12 mouse cellular contexts compared by ENCODE assay signal in the genomic region with DNA sequence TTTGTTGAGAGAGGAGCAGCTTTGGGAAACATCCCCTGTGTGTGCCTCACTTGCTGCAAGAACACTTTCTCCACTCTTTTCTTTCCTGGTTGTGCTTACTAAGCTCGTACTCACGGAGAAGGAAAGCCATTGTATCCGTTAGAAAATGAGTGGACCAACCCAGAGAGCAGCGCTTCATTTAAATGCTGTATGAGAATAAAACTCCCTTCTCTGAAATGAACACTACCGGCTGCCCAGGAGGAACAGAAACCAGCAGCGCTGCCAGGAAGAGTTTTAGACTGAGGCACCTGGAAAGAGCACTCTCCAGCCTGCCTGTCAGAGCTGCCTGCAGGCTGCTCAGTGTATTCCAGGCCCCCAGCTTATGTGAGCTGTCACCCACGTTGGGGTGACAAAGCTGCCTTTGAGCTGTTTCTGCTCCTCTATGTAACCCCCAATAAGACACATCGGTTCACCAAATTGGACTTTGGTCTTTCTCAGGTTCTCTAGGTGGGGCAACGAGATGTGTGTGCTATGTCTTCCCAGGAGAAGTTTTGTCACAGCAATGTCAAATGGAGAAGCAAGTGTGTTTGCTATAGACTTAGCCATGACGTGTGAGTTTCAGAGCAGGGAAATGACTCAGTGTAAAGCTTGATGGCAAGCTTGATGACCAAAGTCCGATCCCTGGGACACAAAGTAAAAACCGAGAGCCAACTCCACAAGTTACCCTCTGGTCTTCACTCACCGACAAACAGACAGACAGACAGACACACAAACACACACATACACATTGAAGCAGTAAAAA. TPM values are rescaled to one million over a fixed set of nuclear protein-coding genes. Genes with fewer than 3 reads are reported as not detected.
A peak's percentile ranks its signal among the peaks of the same experiment; 100 is the strongest.
DNase-seq lines count a peak whose midpoint lies in the region; ATAC-seq and TF ChIP-seq lines count a peak whose summit lies in the region.
"Had no signal": no experiment of that assay in that cellular context is flagged by ENCODE, and none has a peak within 500 bp of the region (broad histone marks: within the 10 kb centered on the region; RNA-seq: fewer than 3 reads in every experiment).

No protein-coding gene starts in this region.

- TF ChIP-seq POLR2A in limb, embryonic 14.5 days (IDR thresholded peaks at IDR 0.05; ENCODE audit: borderline replicate concordance, extremely low read depth, insufficient read depth, insufficient read length) = no peak

- H3K9me3 ChIP-seq in midbrain, embryonic 14.5 days (ENCODE audit: control insufficient read depth, low read length) = no peaks in the 10 kb centered on the region
- H3K9me3 ChIP-seq in midbrain, embryonic 10.5 days (replicated peaks) = no peaks in the 10 kb centered on the region
- no peaks in the 10 kb centered on the region for H3K9me3 ChIP-seq in limb, embryonic 14.5 days (ENCODE audit: control insufficient read depth, low read length)
- no peaks in the 10 kb centered on the region for H3K9me3 ChIP-seq in stomach, embryonic 15.5 days

- H3K9ac ChIP-seq in midbrain, embryonic 14.5 days (replicated peaks; ENCODE audit: low read length) = no peak overlapping the region
- H3K9ac ChIP-seq in limb, embryonic 14.5 days (ENCODE audit: low read depth, low read length, severe bottlenecking) = no peak overlapping the region
- no peak overlapping the region for H3K9ac ChIP-seq in stomach, embryonic 15.5 days

- peak; percentile 84 for DNase-seq in heart, adult 11 months
- no peak for DNase-seq in heart, postnatal 4 days
- peak; percentile 15 for DNase-seq in midbrain, embryonic 14.5 days
- DNase-seq in midbrain, embryonic 10.5 days (ENCODE audit: low spot score) = no peak
- no peak for DNase-seq in limb, embryonic 14.5 days (ENCODE audit: low spot score)
- no peak for DNase-seq in adrenal gland, postnatal 14 days
- DNase-seq: adrenal gland, adult 2 months; cerebellum, adult 2 months; kidney, adult 18-20 months; lung, postnatal 4 days had no signal

- ATAC-seq in midbrain, embryonic 14.5 days (ENCODE audit: low FRiP score, low TSS enrichment) = no peak
- no peak for ATAC-seq in limb, embryonic 14.5 days (ENCODE audit: low FRiP score, low read depth)
- ATAC-seq in stomach, embryonic 15.5 days (ENCODE audit: insufficient read depth, low FRiP score, low read depth) = peak; percentile 31; the same call in 1 of the 2 replicates
- no peak for ATAC-seq in erythroblast, adult 5-6 weeks (replicated peaks; ENCODE audit: low FRiP score, poor library complexity, severe bottlenecking)

- WGBS in midbrain, embryonic 14.5 days = 49% methylated on average over 13 of the region's 13 CpGs
- WGBS in midbrain, embryonic 10.5 days = 51% methylated on average over 13 of the region's 13 CpGs
- WGBS in limb, embryonic 14.5 days = 56% methylated on average over 13 of the region's 13 CpGs
- WGBS in stomach, embryonic 15.5 days = 55% methylated on average over 13 of the region's 13 CpGs

- no peak overlapping the region for H3K4me3 ChIP-seq in midbrain, embryonic 14.5 days (replicated peaks; ENCODE audit: low read depth, low read length)
- no peak overlapping the region for H3K4me3 ChIP-seq in midbrain, embryonic 10.5 days
- H3K4me3 ChIP-seq in limb, embryonic 14.5 days (replicated peaks; ENCODE audit: low read length) = no peak overlapping the region
- H3K4me3 ChIP-seq in stomach, embryonic 15.5 days (replicated peaks) = no peak overlapping the region

- H3K27me3 ChIP-seq in midbrain, embryonic 14.5 days (ENCODE audit: control insufficient read depth, insufficient read depth, low read length) = no peaks in the 10 kb centered on the region
- H3K27me3 ChIP-seq in midbrain, embryonic 10.5 days (ENCODE audit: low read depth, poor library complexity, severe bottlenecking) = 0 out of 2 replicates have a peak, but pooled peaks cover 11% of the 10 kb centered on the region
- no peaks in the 10 kb centered on the region for H3K27me3 ChIP-seq in limb, embryonic 14.5 days (ENCODE audit: control insufficient read depth, insufficient read depth, low read length)
- H3K27me3 ChIP-seq in stomach, embryonic 15.5 days (replicated peaks) = no peaks in the 10 kb centered on the region

- H3K36me3 ChIP-seq in midbrain, embryonic 14.5 days (ENCODE audit: control insufficient read depth, insufficient read depth, low read length) = no peaks in the 10 kb centered on the region
- H3K36me3 ChIP-seq in midbrain, embryonic 10.5 days = no peaks in the 10 kb centered on the region
- H3K36me3 ChIP-seq in limb, embryonic 14.5 days (ENCODE audit: control insufficient read depth, insufficient read depth, low read length) = no peaks in the 10 kb centered on the region
- no peaks in the 10 kb centered on the region for H3K36me3 ChIP-seq in stomach, embryonic 15.5 days

- H3K4me1 ChIP-seq in midbrain, embryonic 14.5 days (ENCODE audit: control insufficient read depth, insufficient read depth, low read length) = no peaks in the 10 kb centered on the region
- peaks cover 11% of the 10 kb centered on the region for H3K4me1 ChIP-seq in midbrain, embryonic 10.5 days
- peaks cover 10% of the 10 kb centered on the region for H3K4me1 ChIP-seq in limb, embryonic 14.5 days (ENCODE audit: control insufficient read depth, insufficient read depth, low read length)
- H3K4me1 ChIP-seq in stomach, embryonic 15.5 days = peaks cover 3% of the 10 kb centered on the region

- H3K27ac ChIP-seq in midbrain, embryonic 14.5 days (replicated peaks; ENCODE audit: low read depth, low read length) = no peak overlapping the region
- H3K27ac ChIP-seq in midbrain, embryonic 10.5 days (replicated peaks) = no peak overlapping the region
- no peak overlapping the region for H3K27ac ChIP-seq in limb, embryonic 14.5 days (replicated peaks; ENCODE audit: low read depth, low read length)
- H3K27ac ChIP-seq in stomach, embryonic 15.5 days = no peak overlapping the region

- no peak overlapping the region for H3K4me2 ChIP-seq in midbrain, embryonic 14.5 days (ENCODE audit: low read length)
- H3K4me2 ChIP-seq in limb, embryonic 14.5 days (replicated peaks; ENCODE audit: low read depth, low read length, severe bottlenecking) = peak overlapping the region; percentile 16
- 0 out of 2 replicates have a peak overlapping the region, but pooled peaks have one; percentile 10 for H3K4me2 ChIP-seq in stomach, embryonic 15.5 days

RNA-seq across cellular contexts. Expression of a gene that starts 10.3 kb away (rescaled TPM):
- total RNA-seq in heart, postnatal 4 days (2021) = 10 to 100 TPM; 11.8 to 14.2 TPM
- 23.2 and 31.8 TPM in 2 replicates for polyA plus RNA-seq in midbrain, embryonic 14.5 days (2014; fragmentation: Nextera tagmentation; extraction: Ambion mirVana)
- polyA plus RNA-seq in midbrain, embryonic 10.5 days (2016; fragmentation: Nextera tagmentation; extraction: Ambion mirVana) = 43.4 and 44.9 TPM in 2 replicates
- 7.7 and 8.9 TPM in 2 replicates for polyA plus RNA-seq in limb, embryonic 14.5 days (2012; rRNA removed)
- 29.9 and 31.4 TPM in 2 replicates for polyA plus RNA-seq in limb, embryonic 14.5 days (2014; fragmentation: Nextera tagmentation; extraction: Ambion mirVana)
- 35.5 and 38.8 TPM in 2 replicates for polyA plus RNA-seq in stomach, embryonic 15.5 days (2015; fragmentation: Nextera tagmentation; extraction: Ambion mirVana)
- 2.9 and 4.2 TPM in 2 replicates for total RNA-seq in erythroblast, adult 5-6 weeks (2015; ENCODE audit: low replicate concordance)
- total RNA-seq in erythroblast, adult 5-6 weeks (2017; ENCODE audit: low replicate concordance) = 3.0 and 5.6 TPM in 2 replicates
- total RNA-seq in adrenal gland, postnatal 14 days (2021) = 21.6 and 26.4 TPM in 2 replicates

Comparison
In these comparisons a context has a peak if more than half of its experiments do, and no peak if none do; other contexts are left out.
1. DNase-seq: peak in heart, adult 11 months (single experiment) and midbrain, embryonic 14.5 days (single experiment); none in heart, postnatal 4 days (single experiment), midbrain, embryonic 10.5 days (single experiment), limb, embryonic 14.5 days (single experiment) and adrenal gland, postnatal 14 days (single experiment).